Mouse (Mus musculus) C2C12 (cell line): ENCODE measurements around the gene Bcl2l1.

Experiments used
- CTCF ChIP-seq: IDR thresholded peaks from one replicate; pipeline ENCODE4 v1.5.1; 2011; ENCODE audit not compliant: control insufficient read depth, insufficient read depth, insufficient read length
- MYOD1 ChIP-seq: IDR thresholded peaks from one replicate; pipeline ENCODE4 v1.6.1; 2011; ENCODE audit warnings: low read depth; ENCODE audit not compliant: control insufficient read depth, insufficient read length
- USF1 ChIP-seq: IDR thresholded peaks from one replicate; pipeline ENCODE4 v1.6.1; 2011; ENCODE audit warnings: low read depth, mild to moderate bottlenecking, control low read depth, moderate library complexity

GRCm38 (mm10) chr2:152771571-152771970 is 60.0 kb downstream of the Bcl2l1 start:
- TF ChIP-seq USF1 (no peak), CTCF (no peak), MYOD1 (no peak)
